Mouse (Mus musculus): Measurements from ENCODE around the gene Veph1. TPM values are rescaled to one million over a fixed set of nuclear protein-coding genes. Genes with fewer than 3 reads are reported as not detected.

Veph1 gene
- total and polyA plus RNA-seq, 3 experiments = not detected

GRCm38 (mm10) chr3:66056912-66057311, 239.7 kb downstream of the Veph1 start:
- TF ChIP-seq E2F4 (IDR thresholded peaks at IDR 0.05; ENCODE audit: insufficient replicate concordance, low read depth, low read length) = no peak
- no peak for TF ChIP-seq RCOR1 (conservative IDR thresholded peaks at IDR 0.05; ENCODE audit: low read depth, low read length)
- no peak for TF ChIP-seq CHD2 (IDR thresholded peaks at IDR 0.05; ENCODE audit: low read length)
- TF ChIP-seq JUND (conservative IDR thresholded peaks at IDR 0.05; ENCODE audit: low read depth, low read length) = no peak
- TF ChIP-seq MEF2A (IDR thresholded peaks at IDR 0.05; ENCODE audit: borderline replicate concordance, low read depth, low read length) = no peak
- in situ Hi-C loops (cut with MboI; ENCODE audit: low pct_ligation_motif_present, low pct_unique_long_range_greater_than_20kb, low sequenced_read_pairs) = no loop called here
- H3K36me3 ChIP-seq (replicated peaks in 1 of 2; ENCODE audit: control insufficient read depth in 1 of 2, insufficient read depth in 1 of 2, low read length in 1 of 2) = no peaks in the 10 kb centered on the region
- H3K79me2 ChIP-seq (replicated peaks; ENCODE audit: control insufficient read depth, extremely low read depth, insufficient read depth, poor library complexity, severe bottlenecking) = no peaks in the 10 kb centered on the region
- H3K4me3 ChIP-seq (replicated peaks in 1 of 3; ENCODE audit: low read depth in 2 of 3, low read length in 2 of 3, poor library complexity in 1 of 3) = no peak overlapping the region
- H3K9ac ChIP-seq (ENCODE audit: insufficient read depth, low read depth) = no peak overlapping the region
- no peak for DNase-seq (ENCODE audit: extremely low read depth)
- no peak overlapping the region for H3K4me2 ChIP-seq (ENCODE audit: insufficient read depth, low read depth, poor library complexity, severe bottlenecking)
- H3K4me1 ChIP-seq (ENCODE audit: control insufficient read depth in 1 of 2, insufficient read depth in 2 of 2) = no peaks in the 10 kb centered on the region
- dilution Hi-C loops (cut with MboI; ENCODE audit: extremely low pct_ligation_motif_present, extremely low pct_unique_long_range_greater_than_20kb, low sequenced_read_pairs) = no loop called here
- H3K9me3 ChIP-seq (replicated peaks; ENCODE audit: low read length) = no peaks in the 10 kb centered on the region
- no peak overlapping the region for H3K27ac ChIP-seq (ENCODE audit: insufficient read depth, low read depth)
- H3K27me3 ChIP-seq (replicated peaks) = no peaks in the 10 kb centered on the region

- no peaks in the 10 kb centered on the region for H3K9me3 ChIP-seq (replicated peaks; ENCODE audit: low read length)
- no peak overlapping the region for H3K9ac ChIP-seq (ENCODE audit: insufficient read depth, low read depth)
- no peak overlapping the region for H3K4me2 ChIP-seq (ENCODE audit: insufficient read depth, low read depth, poor library complexity, severe bottlenecking)
- no peak overlapping the region for H3K4me3 ChIP-seq (replicated peaks in 1 of 3; ENCODE audit: low read depth in 2 of 3, low read length in 2 of 3, poor library complexity in 1 of 3)
- TF ChIP-seq CTCF (conservative IDR thresholded peaks at IDR 0.05 in 1 of 2, IDR thresholded peaks at IDR 0.05 in 1 of 2; ENCODE audit: low read depth in 2 of 2, low read length in 2 of 2) (no peak), EP300 (IDR thresholded peaks at IDR 0.05; ENCODE audit: low read length) (no peak), CHD2 (IDR thresholded peaks at IDR 0.05; ENCODE audit: low read length) (no peak), UBTF (IDR thresholded peaks at IDR 0.05; ENCODE audit: low read depth, low read length) (no peak), MXI1 (IDR thresholded peaks at IDR 0.05; ENCODE audit: low read depth, low read length) (no peak), PAX5 (IDR thresholded peaks at IDR 0.05; ENCODE audit: low read length) (no peak), TCF12 (IDR thresholded peaks at IDR 0.05; ENCODE audit: low read depth, low read length) (no peak), KAT2A (IDR thresholded peaks at IDR 0.05; ENCODE audit: insufficient replicate concordance, low read length) (no peak), NRF1 (IDR thresholded peaks at IDR 0.05; ENCODE audit: low read depth, low read length) (no peak), JUN (IDR thresholded peaks at IDR 0.05; ENCODE audit: insufficient read depth, low read depth, low read length) (no peak), SIN3A (IDR thresholded peaks at IDR 0.05; ENCODE audit: low read length) (no peak)
- no peak for DNase-seq (ENCODE audit: extremely low read depth)
- in situ Hi-C loops (cut with MboI; ENCODE audit: low pct_ligation_motif_present, low pct_unique_long_range_greater_than_20kb, low sequenced_read_pairs) (no loop called here), dilution Hi-C loops (cut with MboI; ENCODE audit: extremely low pct_ligation_motif_present, extremely low pct_unique_long_range_greater_than_20kb, low sequenced_read_pairs) (no loop called here)
- H3K4me1 ChIP-seq (ENCODE audit: control insufficient read depth in 1 of 2, insufficient read depth in 2 of 2) = no peaks in the 10 kb centered on the region
- no peaks in the 10 kb centered on the region for H3K79me2 ChIP-seq (replicated peaks; ENCODE audit: control insufficient read depth, extremely low read depth, insufficient read depth, poor library complexity, severe bottlenecking)
- H3K36me3 ChIP-seq (replicated peaks in 1 of 2; ENCODE audit: control insufficient read depth in 1 of 2, insufficient read depth in 1 of 2, low read length in 1 of 2) = no peaks in the 10 kb centered on the region
- no peak overlapping the region for H3K27ac ChIP-seq (ENCODE audit: insufficient read depth, low read depth)
- no peaks in the 10 kb centered on the region for H3K27me3 ChIP-seq (replicated peaks)
These were observed 241.0 kb downstream of the Veph1 start for GRCm38 (mm10) chr3:66055652-66056051.
